Mouse (Mus musculus) small intestine, adult 2 months (tissue): ENCODE results near the gene Med4.

ENCODE experiments used
- CTCF ChIP-seq: fragments of 200-500 bp; IDR thresholded peaks from 2 replicates; pipeline ENCODE4 v1.5.1; 2012; ENCODE audit warnings: low read depth, mild to moderate bottlenecking, control low read depth, inconsistent platforms, low read length, moderate library complexity, mixed read lengths; ENCODE audit not compliant: insufficient replicate concordance, insufficient read length; ENCODE audit errors: extremely low read depth
- POLR2A ChIP-seq: fragments of 200-500 bp; IDR thresholded peaks from 2 replicates; pipeline ENCODE4 v1.6.1; 2012; ENCODE audit warnings: low read depth, mild to moderate bottlenecking, control low read depth, inconsistent platforms, low read length, moderate library complexity

- no peak for TF ChIP-seq CTCF
- no peak for TF ChIP-seq POLR2A
These were observed 35.2 kb upstream of the Med4 start for GRCm38 (mm10) chr14:73474636-73475093.
